Mouse (Mus musculus) heart, adult 2 months (tissue): ENCODE results near the gene Caml.

ENCODE experiments used
- CTCF ChIP-seq: fragments of 200-600 bp; IDR thresholded peaks from 2 replicates; pipeline ENCODE4 v1.8.1; 2022; ENCODE audit warnings: antibody characterized with exemption, mild to moderate bottlenecking, moderate library complexity
- EP300 ChIP-seq: fragments of 200-500 bp; IDR thresholded peaks from 2 replicates; pipeline ENCODE4 v1.6.1; 2011; ENCODE audit warnings: low read depth, low read length, control low read depth; ENCODE audit not compliant: insufficient read depth
- POLR2A ChIP-seq: fragments of 200-500 bp; IDR thresholded peaks from 2 replicates; pipeline ENCODE4 v1.6.1; 2011; ENCODE audit warnings: mild to moderate bottlenecking, low read depth, low read length, control low read depth; ENCODE audit not compliant: insufficient read depth

GRCm38 (mm10) chr13:55650098-55650497 is 27.3 kb downstream of the Caml start:
- TF ChIP-seq EP300 (no peak), CTCF (peak; percentile 29), POLR2A (no peak)
